Mouse (Mus musculus) monocyte, adult 5-6 weeks (primary cell): ENCODE measurements around the gene Ppp1r12a. TPM values are rescaled to one million over a fixed set of nuclear protein-coding genes. Genes with fewer than 3 reads are reported as not detected.
A peak's percentile ranks its signal among the peaks of the same experiment; 100 is the strongest.
"Not testable (repeated sequence)": the region's sequence is repeated elsewhere in the genome, so short reads cannot be mapped to it uniquely, and the experiment has no call there.

Source experiments
- ATAC-seq: fragments of 153-309, 156-312 bp; replicated peaks from 2 replicates; pipeline ENCODE4 v1.8.0; 2017; ENCODE audit warnings: mild to moderate bottlenecking; ENCODE audit not compliant: low TSS enrichment, insufficient number of reproducible peaks, severe bottlenecking, poor library complexity, low FRiP score
- total RNA-seq: library from RNA; stranded (forward); fragments of 200-1000, 200-491, 200-594 nt; gene quantifications from 3 replicates; pipeline ENCODE4 v1.2.3, GENCODE M21; 2017

Gene Ppp1r12a
- total RNA-seq, 1 experiment from 2014 or later: 397 TPM

DNA sequence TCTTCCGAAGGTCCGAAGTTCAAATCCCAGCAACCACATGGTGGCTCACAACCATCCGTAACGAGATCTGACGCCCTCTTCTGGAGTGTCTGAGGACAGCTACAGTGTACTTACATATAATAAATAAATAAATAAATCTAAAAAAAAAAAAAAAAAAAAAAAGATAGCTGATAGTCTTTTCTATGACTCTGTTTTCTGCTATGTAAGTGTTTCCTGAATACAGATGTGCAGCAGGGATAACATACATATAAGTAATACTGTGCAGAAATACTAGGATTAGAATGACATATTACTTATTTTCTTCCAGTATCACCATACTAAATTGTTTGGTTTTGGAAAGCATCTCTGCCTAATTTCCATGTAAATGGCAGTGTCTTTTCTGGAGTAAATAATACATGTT is 119.1 kb downstream of the Ppp1r12a start:
- ATAC-seq: not testable (repeated sequence)

DNA sequence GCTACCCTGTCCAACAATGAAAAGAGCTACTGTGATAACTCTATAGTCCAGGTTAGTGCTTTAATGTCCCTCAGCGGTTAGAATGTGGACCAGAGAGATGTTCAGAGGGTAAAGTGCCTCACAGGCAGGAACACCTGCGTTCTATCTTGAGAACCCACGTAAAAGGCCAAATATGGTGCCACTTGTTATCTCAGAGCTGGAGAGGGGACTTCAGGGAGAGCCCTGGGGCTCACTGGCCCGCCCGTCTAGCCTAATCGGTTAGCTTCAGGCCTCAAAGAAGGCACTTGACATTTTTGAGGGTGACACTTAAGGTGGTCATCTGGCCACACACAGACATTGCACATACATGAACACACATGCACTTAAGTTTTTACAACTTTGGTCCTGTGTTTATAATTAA is 120.4 kb downstream of the Ppp1r12a start:
- no peak for ATAC-seq

DNA sequence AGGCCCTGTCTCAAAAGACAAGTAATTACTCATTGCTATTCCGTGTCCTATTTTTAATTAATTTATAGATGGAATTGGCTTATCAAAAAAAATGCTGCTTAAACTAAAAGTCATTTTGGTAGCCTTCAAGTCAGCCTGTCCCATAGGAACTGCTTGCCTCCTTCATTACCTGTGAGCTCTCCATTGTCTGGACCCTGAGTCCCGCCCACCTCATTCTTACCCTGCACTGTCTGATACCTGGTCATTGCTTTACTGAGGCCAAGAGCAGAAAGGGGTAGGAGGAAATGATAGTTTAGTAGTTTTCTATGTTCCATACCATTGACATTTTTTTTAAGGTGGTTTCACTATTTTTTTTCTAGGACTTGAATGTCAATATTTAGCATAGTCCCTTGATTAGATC is 121.4 kb downstream of the Ppp1r12a start:
- ATAC-seq: no peak

- ATAC-seq: no peak
Measured at GRCm38 (mm10) chr10:108283837-108284236, 121.8 kb downstream of the Ppp1r12a start.

GRCm38 (mm10) chr10:108284445-108284844 is 122.5 kb downstream of the Ppp1r12a start:
- no peak for ATAC-seq

DNA sequence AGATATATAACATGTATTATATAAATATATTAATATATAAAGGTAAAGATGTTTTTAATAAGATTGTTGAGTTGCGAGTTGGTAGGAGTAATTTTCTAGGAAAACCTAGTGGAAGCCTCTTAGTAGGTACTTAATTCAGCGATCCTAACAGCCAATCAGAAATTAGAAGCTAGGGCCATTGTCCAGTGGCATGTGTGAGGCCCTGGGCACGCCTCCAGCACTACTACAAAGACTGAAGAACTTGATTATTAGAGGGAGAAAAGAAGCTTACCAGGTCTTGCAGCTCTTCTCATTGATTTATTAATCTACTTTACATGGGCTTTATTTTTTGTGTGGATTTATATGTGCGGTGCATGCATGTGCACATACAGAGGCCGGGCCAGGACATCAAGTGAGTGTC is 123.0 kb downstream of the Ppp1r12a start:
- no peak for ATAC-seq

GRCm38 (mm10) chr10:108286658-108287437 is 124.9 kb downstream of the Ppp1r12a start:
- no peak for ATAC-seq

- no peak for ATAC-seq
Measured at GRCm38 (mm10) chr10:108287438-108287801, 125.4 kb downstream of the Ppp1r12a start.

- ATAC-seq: no peak
Measured at GRCm38 (mm10) chr10:108290046-108290445, 128.1 kb downstream of the Ppp1r12a start.

- ATAC-seq: no peak
Measured at GRCm38 (mm10) chr10:108291688-108292471, 129.9 kb downstream of the Ppp1r12a start.

DNA sequence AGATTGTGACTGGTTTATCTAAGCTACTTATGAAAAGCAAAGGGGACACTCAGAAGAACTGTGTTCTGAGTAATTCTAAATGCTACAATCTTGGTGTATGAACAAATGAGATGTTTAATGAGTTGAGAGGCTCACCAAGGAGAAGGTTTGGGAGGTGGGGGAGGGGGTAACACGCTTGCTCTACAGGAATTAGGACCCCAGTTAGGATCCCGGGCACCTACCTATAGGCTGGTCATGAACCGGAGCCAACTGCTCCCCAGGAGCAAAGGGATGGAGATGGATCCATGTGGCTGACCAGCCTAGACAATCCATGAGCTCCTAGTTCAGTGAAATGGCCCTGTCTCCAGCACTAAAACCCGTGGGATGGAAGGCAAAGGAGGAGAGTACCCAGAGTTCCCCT is 130.7 kb downstream of the Ppp1r12a start:
- no peak for ATAC-seq

GRCm38 (mm10) chr10:108293620-108294195 is 131.7 kb downstream of the Ppp1r12a start:
- ATAC-seq: no peak

DNA sequence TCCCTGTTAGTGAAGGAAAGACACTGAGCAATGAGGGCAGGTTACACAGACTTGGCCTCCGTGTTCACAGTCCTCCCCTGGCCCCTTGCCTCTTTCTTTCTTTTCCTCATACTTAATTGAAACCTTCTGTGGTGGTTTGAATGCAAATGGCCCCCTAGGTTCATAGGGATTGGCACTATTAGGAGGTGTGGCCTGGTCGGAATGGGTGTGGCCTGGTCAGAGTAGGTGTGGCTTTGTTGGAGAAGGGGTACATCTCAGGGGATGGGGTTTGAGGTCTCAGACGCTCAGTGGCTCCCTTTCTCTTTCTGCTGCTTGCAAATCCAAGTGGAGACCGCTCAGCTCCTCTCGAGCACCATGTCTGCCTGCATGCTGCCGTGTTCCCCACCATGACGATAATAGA is 132.8 kb downstream of the Ppp1r12a start:
- no peak for ATAC-seq

GRCm38 (mm10) chr10:108296446-108296845 is 134.5 kb downstream of the Ppp1r12a start:
- no peak for ATAC-seq

DNA sequence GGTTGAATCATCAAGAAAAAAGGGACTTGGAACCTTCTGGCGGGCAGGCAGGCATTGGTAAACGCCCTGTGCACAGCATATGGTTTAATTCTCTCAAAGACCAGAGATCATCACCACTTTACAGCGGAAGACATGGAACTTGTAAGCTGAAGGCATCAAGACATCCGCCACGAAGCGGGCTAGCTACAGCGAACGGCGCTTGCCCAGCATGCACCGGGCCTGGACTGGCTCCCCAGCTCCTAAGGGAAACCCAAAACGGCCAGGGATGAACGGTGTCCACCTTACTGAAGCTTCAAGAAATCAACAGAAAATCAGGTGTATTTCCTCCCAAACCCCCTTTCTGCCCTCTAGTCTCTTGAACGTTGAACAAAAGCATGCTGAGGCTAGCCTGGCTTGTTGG is 136.3 kb downstream of the Ppp1r12a start:
- ATAC-seq: no peak

GRCm38 (mm10) chr10:108298841-108299545 is 137.0 kb downstream of the Ppp1r12a start:
- no peak for ATAC-seq

DNA sequence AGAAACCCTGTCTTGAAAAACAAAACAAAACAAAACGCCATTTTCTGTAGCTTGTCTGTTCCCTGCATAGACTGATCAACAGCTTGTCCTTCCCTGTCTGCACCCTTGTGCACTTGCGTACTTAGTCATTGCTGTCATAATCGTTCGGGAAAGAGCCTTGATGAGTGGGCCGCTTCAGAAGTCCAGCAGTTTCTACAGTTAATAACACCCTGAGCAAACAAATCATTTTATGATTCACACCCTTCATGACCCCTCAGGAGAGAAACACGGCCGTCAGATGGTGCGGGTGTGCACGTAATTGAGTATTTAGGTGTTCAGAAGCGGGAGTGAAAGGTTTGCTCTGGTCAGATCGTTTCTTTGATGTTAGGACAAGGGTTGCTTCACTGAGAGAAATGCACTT is 137.8 kb downstream of the Ppp1r12a start:
- ATAC-seq: no peak

- ATAC-seq: 0 out of 2 replicates have a peak, but pooled peaks have one; percentile 52
Measured at GRCm38 (mm10) chr10:108300843-108301242, 138.8 kb downstream of the Ppp1r12a start.

- ATAC-seq: no peak
Measured at GRCm38 (mm10) chr10:108307772-108308171, 145.8 kb downstream of the Ppp1r12a start.
